Mouse (Mus musculus) olfactory bulb, adult 2 months (tissue): ENCODE results near the gene Gsta4.

Experiments used
- CTCF ChIP-seq: fragments of 200-500 bp; IDR thresholded peaks from 2 replicates; pipeline ENCODE4 v1.5.1; 2012; ENCODE audit warnings: low read depth, mild to moderate bottlenecking, low read length, moderate library complexity; ENCODE audit not compliant: insufficient read depth
- POLR2A ChIP-seq: fragments of 200-500 bp; IDR thresholded peaks from 2 replicates; pipeline ENCODE4 v1.6.1; 2012; ENCODE audit warnings: mild to moderate bottlenecking, low read depth, low read length, moderate library complexity; ENCODE audit not compliant: insufficient read depth

DNA sequence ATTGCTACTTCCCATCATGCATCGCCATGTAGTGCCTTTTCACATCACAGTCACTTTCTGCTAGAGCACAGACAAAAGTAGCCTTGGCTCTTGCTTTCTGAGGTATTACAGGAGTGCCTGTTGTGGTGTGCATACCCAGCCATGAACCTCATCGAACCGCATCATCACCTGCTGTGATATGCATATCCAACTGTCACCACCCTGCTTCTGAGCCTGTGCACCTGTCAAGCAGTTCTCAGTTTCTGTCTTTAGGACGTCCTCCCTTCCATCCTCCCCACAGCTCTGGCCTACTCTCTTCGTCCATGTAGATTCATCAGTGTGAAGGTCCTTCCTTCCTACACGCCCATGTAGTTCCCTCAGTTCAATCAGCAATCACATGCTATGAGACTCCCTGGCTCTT is 34.4 kb upstream of the Gsta4 start:
- no peak for TF ChIP-seq CTCF
- no peak for TF ChIP-seq POLR2A
